Mouse (Mus musculus) embryonic facial prominence, embryonic 13.5 days (tissue): ENCODE data around the gene Ift43. TPM values are rescaled to one million over a fixed set of nuclear protein-coding genes. Genes with fewer than 3 reads are reported as not detected.

Experiments used
- ATAC-seq: fragments of 200-750 bp; cut with Nextera tagmentation; 2 replicates; pipeline ENCODE4 v1.8.0; 2017; ENCODE audit warnings: low read depth; ENCODE audit not compliant: insufficient number of reproducible peaks, insufficient read depth, low FRiP score, low TSS enrichment
- H3K27ac ChIP-seq: fragments of 300-500 bp; sonication (generic); 2 replicates; pipeline ENCODE4 v1.5.1; 2015; ENCODE audit warnings: moderate library complexity, mild to moderate bottlenecking, inconsistent platforms
- H3K27me3 ChIP-seq: fragments of 300-500 bp; sonication (generic); 2 replicates; pipeline ENCODE4 v1.6.1; 2015; ENCODE audit warnings: mild to moderate bottlenecking, inconsistent platforms
- H3K36me3 ChIP-seq: fragments of 300-500 bp; sonication (generic); 2 replicates; pipeline ENCODE4 v1.6.1; 2015; ENCODE audit warnings: mild to moderate bottlenecking, inconsistent platforms
- H3K4me1 ChIP-seq: fragments of 300-500 bp; sonication (generic); 2 replicates; pipeline ENCODE4 v1.6.1; 2015; ENCODE audit warnings: inconsistent platforms
- H3K4me2 ChIP-seq: fragments of 300-500 bp; sonication (generic); 2 replicates; pipeline ENCODE4 v1.6.1; 2015; ENCODE audit warnings: moderate library complexity, mild to moderate bottlenecking, inconsistent platforms
- H3K4me3 ChIP-seq: fragments of 300-500 bp; sonication (generic); 2 replicates; pipeline ENCODE4 v1.5.1; 2015; ENCODE audit warnings: mild to moderate bottlenecking, inconsistent platforms
- H3K9ac ChIP-seq: fragments of 300-500 bp; sonication (generic); 2 replicates; pipeline ENCODE4 v1.6.1; 2015; ENCODE audit warnings: mild to moderate bottlenecking, inconsistent platforms
- H3K9me3 ChIP-seq: fragments of 300-500 bp; sonication (generic); 2 replicates; pipeline ENCODE4 v1.6.1; 2016; ENCODE audit warnings: inconsistent platforms
- WGBS: fragments of 180-500 bp; shearing (Covaris S2); methylation state at CpG from one replicate; pipeline ENCODE4 v1.1.7; 2015; ENCODE audit warnings: mixed read lengths; 5-methylcytosine and 5-hydroxymethylcytosine counted together
- polyA plus RNA-seq: library from polyadenylated mRNA; unstranded; fragments of >200 nt; fragmentation: Nextera tagmentation; extraction: Ambion mirVana; gene quantifications from 2 replicates; pipeline ENCODE4 v1.2.1, GENCODE M21; 2015

The Ift43 gene
- polyA plus RNA-seq, 1 experiment from 2014 or later = 80.3 TPM

DNA sequence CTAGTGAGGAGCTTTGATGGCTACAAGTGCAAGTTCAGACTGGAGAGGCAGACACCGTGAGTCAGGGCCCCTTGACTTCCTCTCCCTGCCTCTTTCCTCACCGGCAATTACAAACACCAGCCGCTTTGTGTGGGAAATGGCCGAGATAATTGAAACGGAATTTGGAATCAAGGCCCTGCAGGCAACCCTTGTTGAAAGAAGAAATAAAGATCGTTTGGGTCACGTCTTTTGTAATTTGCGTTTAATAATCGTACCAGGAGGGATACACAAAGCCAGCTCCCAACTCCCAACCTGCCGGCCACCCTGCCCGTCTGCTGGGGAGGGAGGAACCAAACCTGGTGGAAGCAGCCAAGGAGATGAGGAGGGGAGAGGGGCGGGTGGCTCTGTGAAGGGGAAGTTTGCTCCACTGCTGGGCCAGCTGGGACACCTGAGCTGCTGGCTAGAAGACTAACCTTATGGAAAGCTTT lies 93.2 kb downstream of the Ift43 start:
- peak overlapping the region; percentile 45; the same call in 1 of the 2 replicates for H3K27ac ChIP-seq
- no peak; the same call in 1 of the 2 replicates for ATAC-seq
- H3K4me2 ChIP-seq = peak overlapping the region; percentile 35

DNA sequence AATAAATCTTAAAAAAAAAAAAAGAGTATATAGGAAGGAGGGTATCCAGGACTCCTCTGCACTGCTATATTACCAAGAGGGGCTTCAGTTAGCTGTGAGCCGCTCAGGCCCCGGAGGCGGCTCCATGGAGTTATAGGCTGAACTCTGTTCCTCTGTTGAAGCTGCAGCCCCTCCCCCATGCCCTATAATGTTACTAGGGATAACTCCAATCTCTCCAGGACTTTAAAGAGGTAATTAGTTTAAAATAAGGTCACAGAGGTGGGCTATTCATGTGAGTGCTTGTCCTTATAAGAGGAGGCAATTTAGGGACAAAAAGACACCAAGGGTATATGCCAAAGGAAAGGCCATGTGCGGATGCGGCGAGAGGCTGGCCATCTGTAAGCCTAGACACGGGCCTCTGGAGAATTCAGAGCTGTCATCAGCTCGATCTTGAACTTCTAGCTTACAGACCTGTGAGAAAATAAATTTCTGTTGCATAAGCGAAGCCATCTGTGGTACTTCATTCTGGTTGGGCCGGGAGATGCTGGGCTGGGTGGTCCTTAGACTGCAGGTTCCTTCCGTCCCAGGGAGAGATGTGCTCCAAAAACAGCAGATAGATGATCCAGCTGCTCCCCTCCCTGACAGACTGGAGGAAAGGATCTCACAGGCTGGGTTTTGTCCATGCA lies 94.5 kb downstream of the Ift43 start:
- WGBS = 26% methylated on average over 11 of the region's 11 CpGs
- Histone ChIP-seq H3K9me3 (no peaks in the 10 kb centered on the region), H3K4me2 (no peak overlapping the region), H3K4me3 (no peak overlapping the region), H3K36me3 (no peaks in the 10 kb centered on the region), H3K27ac (no peak overlapping the region), H3K27me3 (peaks cover 6% of the 10 kb centered on the region; the same call in 1 of the 2 replicates), H3K9ac (no peak overlapping the region), H3K4me1 (peaks cover 38% of the 10 kb centered on the region)
- ATAC-seq = no peak

More for the DNA sequence above, 93.2 kb downstream of the Ift43 start:
- H3K9me3 ChIP-seq = no peaks in the 10 kb centered on the region
- 3% methylated on average over 12 of the region's 12 CpGs for WGBS
- no peak overlapping the region for H3K4me3 ChIP-seq
- H3K27me3 ChIP-seq = peaks cover 6% of the 10 kb centered on the region; the same call in 1 of the 2 replicates
- peaks cover 31% of the 10 kb centered on the region for H3K4me1 ChIP-seq
- no peak overlapping the region for H3K9ac ChIP-seq
- H3K36me3 ChIP-seq = no peaks in the 10 kb centered on the region

DNA sequence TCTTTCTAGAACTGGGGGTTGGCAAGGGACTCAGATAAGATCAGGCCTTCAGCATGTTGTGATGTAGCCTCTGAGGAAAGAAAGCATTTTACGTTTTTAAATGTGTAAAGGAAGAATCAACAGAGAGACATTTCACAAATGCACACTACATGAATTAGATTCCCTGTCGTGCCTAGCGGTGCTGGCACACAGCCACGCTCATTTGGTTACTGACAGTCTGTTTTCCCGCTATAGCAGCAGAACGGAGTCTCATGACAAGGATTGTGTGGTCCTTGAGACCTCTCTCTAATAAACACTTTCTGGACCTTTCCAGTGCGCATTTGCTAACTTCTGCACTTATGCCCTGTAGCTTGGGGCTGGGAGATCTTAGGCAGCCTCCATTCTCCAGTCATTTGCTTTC lies 96.9 kb downstream of the Ift43 start:
- Histone ChIP-seq H3K9ac (no peak overlapping the region), H3K36me3 (no peaks in the 10 kb centered on the region), H3K4me3 (no peak overlapping the region), H3K4me2 (no peak overlapping the region), H3K4me1 (peaks cover 32% of the 10 kb centered on the region), H3K27me3 (peaks cover 6% of the 10 kb centered on the region), H3K9me3 (no peaks in the 10 kb centered on the region), H3K27ac (no peak overlapping the region)
- WGBS = 60% methylated on average over 7 of the region's 7 CpGs
- no peak for ATAC-seq

DNA sequence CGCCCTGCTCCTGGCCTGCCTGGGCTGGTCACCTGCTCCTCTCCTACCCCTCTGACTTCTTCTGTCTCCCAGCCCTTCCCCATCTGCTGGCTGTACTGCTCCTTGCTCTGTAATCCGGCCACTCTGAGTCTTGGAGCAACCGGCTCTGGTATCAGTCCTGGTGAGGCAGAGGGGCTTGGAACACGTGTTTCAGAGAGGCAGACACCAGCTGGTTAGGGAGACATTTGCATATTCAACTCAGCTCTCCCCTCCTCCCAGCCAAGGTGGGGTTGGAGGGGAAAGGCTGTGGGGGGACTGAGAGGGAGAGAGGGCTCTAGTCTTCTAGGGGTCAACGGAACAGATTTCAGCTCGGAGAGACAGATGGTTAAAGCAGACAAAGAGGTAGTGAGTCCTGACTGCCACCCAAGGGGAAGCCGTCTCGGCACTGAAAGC lies 99.0 kb downstream of the Ift43 start:
- WGBS = 11% methylated on average over 8 of the region's 8 CpGs
- no peak overlapping the region for H3K9ac ChIP-seq
- peaks cover 2% of the 10 kb centered on the region; the same call in 1 of the 2 replicates for H3K27me3 ChIP-seq
- no peak for ATAC-seq
- no peak overlapping the region for H3K27ac ChIP-seq
- H3K4me2 ChIP-seq = no peak overlapping the region
- H3K9me3 ChIP-seq = no peaks in the 10 kb centered on the region
- H3K4me1 ChIP-seq = peaks cover 18% of the 10 kb centered on the region
- H3K36me3 ChIP-seq = no peaks in the 10 kb centered on the region
- H3K4me3 ChIP-seq = no peak overlapping the region

DNA sequence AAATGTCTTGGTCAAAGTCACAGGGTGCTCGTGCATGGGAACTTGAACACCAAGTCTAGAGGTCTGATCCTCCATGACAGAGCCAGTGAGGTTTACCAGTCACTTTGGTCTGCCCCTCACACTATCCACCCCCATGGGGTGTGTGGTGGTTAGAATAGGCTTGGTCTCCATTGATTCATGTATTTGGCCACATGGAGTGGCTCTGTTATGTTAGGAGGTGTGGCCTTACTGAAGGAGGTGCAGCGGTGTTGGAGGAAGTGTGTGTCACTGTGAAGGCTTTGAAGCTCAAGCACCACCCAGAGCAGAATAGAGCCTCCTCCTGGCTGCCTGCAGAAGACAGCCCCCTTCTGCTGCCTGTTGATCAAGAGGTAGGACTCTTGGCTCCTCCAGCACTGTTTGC lies 99.5 kb downstream of the Ift43 start:
- 44% methylated on average over 2 of the region's 2 CpGs for WGBS
- ATAC-seq = no peak
- no peaks in the 10 kb centered on the region for H3K9me3 ChIP-seq

DNA sequence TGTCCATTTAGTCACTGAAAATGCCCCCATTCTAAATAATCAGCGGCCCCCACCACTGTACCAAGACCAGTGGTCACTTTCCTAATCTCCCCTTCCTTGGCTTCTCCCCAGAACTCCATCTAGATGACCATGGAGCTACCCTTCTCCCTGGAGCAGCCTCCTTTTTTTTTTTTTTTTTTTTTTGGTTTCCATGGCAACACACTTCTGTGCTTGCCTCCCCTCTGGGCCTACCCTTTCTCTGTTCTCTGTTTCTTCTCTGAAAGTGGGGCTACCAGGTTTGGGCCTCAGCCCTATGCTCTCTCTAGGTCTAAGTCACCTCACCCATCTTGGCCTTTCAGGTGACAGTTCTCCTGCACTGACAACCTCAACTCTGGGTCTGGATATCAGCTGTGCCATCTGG lies 100.1 kb downstream of the Ift43 start:
- Histone ChIP-seq H3K4me3 (no peak overlapping the region), H3K27me3 (peaks cover 2% of the 10 kb centered on the region; the same call in 1 of the 2 replicates), H3K27ac (no peak overlapping the region), H3K4me1 (peaks cover 10% of the 10 kb centered on the region; the same call in 1 of the 2 replicates), H3K36me3 (no peaks in the 10 kb centered on the region), H3K9me3 (no peaks in the 10 kb centered on the region), H3K4me2 (no peak overlapping the region), H3K9ac (no peak overlapping the region)
- WGBS = 79% methylated on average over 1 of the region's 1 CpGs
- ATAC-seq = no peak

More for the DNA sequence above, 99.5 kb downstream of the Ift43 start:
- Histone ChIP-seq H3K27me3 (peaks cover 2% of the 10 kb centered on the region; the same call in 1 of the 2 replicates), H3K9ac (no peak overlapping the region), H3K27ac (no peak overlapping the region), H3K36me3 (no peaks in the 10 kb centered on the region), H3K4me2 (no peak overlapping the region), H3K4me1 (peaks cover 15% of the 10 kb centered on the region), H3K4me3 (no peak overlapping the region)

DNA sequence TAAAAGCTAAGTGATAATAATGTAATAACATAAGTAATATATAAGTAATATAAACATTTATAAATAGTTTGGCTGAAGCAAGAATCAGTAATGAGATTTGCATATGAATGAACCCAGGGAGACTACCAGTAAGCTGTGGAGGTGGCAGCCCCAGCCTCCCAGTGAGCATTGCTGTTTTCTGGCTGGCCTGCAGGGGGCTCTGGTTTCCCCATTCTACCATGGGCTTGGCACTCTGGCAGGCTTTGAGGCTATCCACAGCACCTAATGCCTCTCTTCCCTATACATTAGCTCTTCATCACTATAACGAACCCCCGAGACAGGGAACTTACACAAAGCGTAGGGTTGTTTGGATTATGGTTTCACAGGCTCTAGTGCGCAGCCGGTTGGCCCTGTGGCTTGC lies 105.8 kb downstream of the Ift43 start:
- no peaks in the 10 kb centered on the region for H3K36me3 ChIP-seq
- no peak overlapping the region for H3K9ac ChIP-seq
- H3K4me1 ChIP-seq = 0 out of 2 replicates have a peak, but pooled peaks cover 4% of the 10 kb centered on the region
- peaks cover 6% of the 10 kb centered on the region; the same call in 1 of the 2 replicates for H3K27me3 ChIP-seq
- H3K9me3 ChIP-seq = no peaks in the 10 kb centered on the region
- no peak overlapping the region for H3K4me2 ChIP-seq
- ATAC-seq = no peak
- WGBS = 65% methylated on average over 5 of the region's 5 CpGs
- H3K4me3 ChIP-seq = no peak overlapping the region
- H3K27ac ChIP-seq = no peak overlapping the region

DNA sequence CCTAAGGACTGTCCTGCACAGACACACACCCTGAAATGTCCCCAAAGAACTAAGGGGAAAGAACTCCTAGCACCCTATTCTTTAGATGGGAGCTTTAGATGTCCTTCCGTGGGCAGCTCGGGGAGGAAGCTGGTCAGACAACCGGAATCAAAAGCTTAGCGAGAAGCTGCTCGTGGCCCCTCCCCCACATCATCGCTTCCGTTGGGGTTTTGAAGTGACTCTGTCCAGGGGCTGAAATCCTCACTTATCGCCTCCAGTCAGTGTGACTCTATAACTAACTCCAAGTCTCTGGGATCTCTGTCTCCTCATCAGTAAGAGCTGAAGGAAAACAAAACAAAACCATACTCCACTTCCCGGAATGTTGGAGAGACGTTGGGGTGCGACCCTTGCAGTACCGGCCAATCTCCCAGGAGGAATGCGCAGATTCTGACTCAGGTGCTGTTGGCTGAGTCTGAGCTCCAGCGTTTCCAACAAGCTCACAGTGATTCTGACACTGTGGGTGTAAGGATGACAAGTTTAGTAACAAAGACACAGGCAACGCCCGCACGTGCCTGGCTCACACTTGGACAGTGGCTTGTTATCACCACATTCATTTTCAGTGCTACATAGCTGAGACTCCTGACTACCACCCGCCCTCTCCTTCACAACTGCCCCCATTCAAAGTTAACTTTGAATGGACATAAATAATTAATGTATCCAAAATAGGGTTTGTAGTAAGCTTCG lies 107.4 kb downstream of the Ift43 start:
- 0 out of 2 replicates have a peak overlapping the region, but pooled peaks have one; percentile 18 for H3K4me2 ChIP-seq
- H3K36me3 ChIP-seq = no peaks in the 10 kb centered on the region
- H3K9ac ChIP-seq = no peak overlapping the region
- 23% methylated on average over 19 of the region's 19 CpGs for WGBS
- no peak overlapping the region for H3K27ac ChIP-seq
- 0 out of 2 replicates have a peak, but pooled peaks cover 4% of the 10 kb centered on the region for H3K4me1 ChIP-seq
- no peak for ATAC-seq
- H3K27me3 ChIP-seq = 0 out of 2 replicates have a peak, but pooled peaks cover 6% of the 10 kb centered on the region
- no peaks in the 10 kb centered on the region for H3K9me3 ChIP-seq
- no peak overlapping the region for H3K4me3 ChIP-seq

DNA sequence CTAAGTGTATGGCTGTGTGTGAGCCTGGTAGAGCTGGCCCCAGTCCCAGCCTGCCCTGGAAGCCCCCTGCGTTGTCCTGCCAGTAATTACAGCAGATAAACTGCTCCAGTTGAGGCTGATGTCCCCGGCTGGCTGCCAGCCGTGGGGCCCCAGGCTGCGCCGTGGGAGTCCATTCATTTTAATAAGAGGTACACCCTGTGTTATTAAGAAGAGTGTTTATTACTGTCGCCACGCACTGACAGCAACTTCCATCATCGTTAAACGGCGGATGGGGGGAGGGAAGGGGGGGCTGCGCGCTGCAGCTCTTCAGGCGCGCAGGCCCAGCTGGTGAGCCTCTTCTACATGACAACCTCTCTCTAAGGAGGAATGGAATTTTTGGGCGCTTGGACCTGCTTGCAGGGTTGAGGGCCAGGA lies 109.7 kb downstream of the Ift43 start:
- Histone ChIP-seq H3K9me3 (no peaks in the 10 kb centered on the region), H3K4me3 (no peak overlapping the region), H3K27me3 (0 out of 2 replicates have a peak, but pooled peaks cover 3% of the 10 kb centered on the region), H3K27ac (no peak overlapping the region), H3K4me1 (0 out of 2 replicates have a peak, but pooled peaks cover 4% of the 10 kb centered on the region), H3K9ac (no peak overlapping the region), H3K4me2 (no peak overlapping the region), H3K36me3 (no peaks in the 10 kb centered on the region)
- 60% methylated on average over 15 of the region's 15 CpGs for WGBS
- no peak for ATAC-seq

DNA sequence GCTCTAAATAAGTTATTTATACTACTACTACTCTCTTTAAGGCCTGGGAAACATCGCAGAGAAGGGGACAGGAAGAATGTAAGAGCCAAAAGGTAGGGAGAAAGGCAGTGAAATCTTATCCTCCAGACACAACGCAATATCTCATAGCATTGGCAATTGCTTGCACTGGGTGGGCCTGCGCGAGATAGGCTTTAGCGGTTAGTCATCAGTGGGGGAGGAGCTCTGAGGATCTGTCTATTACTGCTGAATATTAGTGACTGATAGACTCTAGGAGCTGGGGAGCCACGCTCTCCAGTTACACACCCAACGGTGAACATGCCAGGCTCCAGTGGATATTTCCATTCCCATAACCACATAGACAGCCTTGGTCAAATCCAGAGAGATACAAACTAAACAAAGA lies 114.6 kb downstream of the Ift43 start:
- H3K9me3 ChIP-seq = no peaks in the 10 kb centered on the region
- H3K4me3 ChIP-seq = no peak overlapping the region
- no peaks in the 10 kb centered on the region for H3K36me3 ChIP-seq
- no peaks in the 10 kb centered on the region for H3K4me1 ChIP-seq
- WGBS = 87% methylated on average over 7 of the region's 7 CpGs
- no peaks in the 10 kb centered on the region; the same call in 1 of the 2 replicates for H3K27me3 ChIP-seq
- no peak for ATAC-seq
- H3K4me2 ChIP-seq = no peak overlapping the region
- H3K9ac ChIP-seq = no peak overlapping the region
- H3K27ac ChIP-seq = no peak overlapping the region

DNA sequence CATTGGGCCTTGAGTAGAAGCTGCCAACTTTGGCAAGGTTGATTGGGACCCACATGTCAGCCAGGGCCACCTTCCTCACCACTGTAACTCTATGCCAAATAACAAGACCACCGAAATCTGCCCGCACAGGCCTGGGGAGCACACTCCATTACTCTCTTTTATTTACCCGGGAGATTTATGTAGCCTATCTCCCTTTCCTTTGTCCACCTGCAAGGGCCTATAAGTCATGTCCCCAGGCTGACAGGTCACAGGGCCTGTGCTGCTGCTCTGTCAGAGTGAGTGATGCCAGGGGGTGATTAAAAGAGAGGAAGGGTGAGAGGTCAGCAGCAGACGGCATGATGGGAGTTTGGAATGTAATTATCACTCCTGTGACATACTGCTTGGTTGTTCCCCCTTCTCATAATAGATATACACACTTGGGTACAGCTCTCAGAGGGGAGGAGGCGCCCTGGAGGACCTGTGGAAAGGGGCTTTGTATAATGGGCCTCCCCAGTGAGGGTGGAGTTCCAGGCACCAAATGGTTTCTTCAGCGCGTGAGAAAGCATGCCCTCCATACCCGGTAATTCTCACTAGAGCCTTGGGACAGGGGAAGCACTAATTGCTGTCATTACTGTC lies 121.2 kb downstream of the Ift43 start:
- H3K27ac ChIP-seq = no peak overlapping the region
- no peaks in the 10 kb centered on the region for H3K36me3 ChIP-seq
- H3K4me2 ChIP-seq = no peak overlapping the region
- no peaks in the 10 kb centered on the region; the same call in 1 of the 2 replicates for H3K27me3 ChIP-seq
- H3K4me3 ChIP-seq = no peak overlapping the region
- no peak overlapping the region for H3K9ac ChIP-seq
- 72% methylated on average over 8 of the region's 8 CpGs for WGBS
- no peak for ATAC-seq
- H3K9me3 ChIP-seq = no peaks in the 10 kb centered on the region
- no peaks in the 10 kb centered on the region for H3K4me1 ChIP-seq
